Mouse (Mus musculus): Measurements from ENCODE around the gene Zfp644. TPM values are rescaled to one million over a fixed set of nuclear protein-coding genes. Genes with fewer than 3 reads are reported as not detected.
A peak's percentile ranks its signal among the peaks of the same experiment; 100 is the strongest.

Gene Zfp644
- 11.3 and 12.4 TPM in 2 replicates for polyA plus RNA-seq (2012; rRNA removed)

DNA sequence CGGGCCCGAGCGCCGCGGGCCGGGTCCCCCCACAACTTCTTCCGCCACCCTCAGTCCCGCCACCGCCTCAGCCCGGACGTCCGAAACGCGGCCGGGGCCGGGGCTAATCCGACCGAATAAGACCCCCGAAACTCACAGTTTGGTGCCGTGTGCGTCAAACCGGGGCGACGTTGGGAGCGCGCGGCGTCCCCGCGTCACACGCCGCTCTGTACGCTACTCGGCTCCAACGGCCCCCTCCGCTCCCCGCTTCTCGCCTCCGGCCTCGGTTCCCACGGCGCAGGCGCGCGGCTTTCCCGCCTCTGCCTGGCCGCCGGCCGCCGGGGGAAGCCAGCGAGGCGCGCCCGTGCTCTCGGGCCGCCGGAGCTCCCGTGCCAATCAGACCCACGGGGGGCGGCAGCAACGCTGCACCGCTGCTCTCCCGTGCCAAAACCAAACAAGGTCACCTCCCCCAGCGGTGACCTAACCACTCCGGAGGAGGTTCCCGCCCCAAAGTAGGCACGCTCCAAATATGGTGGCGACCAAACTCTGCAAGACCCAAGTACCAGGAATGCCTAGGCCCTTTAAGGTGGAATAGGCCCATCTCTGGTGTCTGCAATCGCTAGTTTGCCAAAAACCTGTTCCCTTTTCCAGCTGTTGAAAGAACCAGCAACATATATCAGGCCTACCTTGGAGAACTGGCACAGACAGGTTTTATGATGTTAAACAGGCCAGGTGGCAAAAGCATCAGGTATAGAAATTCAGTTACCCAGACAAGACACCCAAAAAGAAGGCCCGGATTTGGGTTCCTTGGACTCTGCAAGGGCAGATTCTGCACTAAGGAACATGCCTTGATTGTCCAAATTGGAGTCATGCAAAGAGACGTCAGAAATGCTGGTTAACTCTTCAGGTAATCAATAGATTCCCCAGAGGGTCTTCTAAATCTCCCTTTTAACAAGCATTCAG, at the start of gene Zfp644:
Zfp644 (minus strand) TSS at position 892 of the 942 bp plus-strand sequence.
- 2% methylated on average over 71 of the region's 71 CpGs for WGBS
- Histone ChIP-seq H3K36me3 (ENCODE audit: control insufficient read depth, insufficient read depth, low read length) (no peaks in the 10 kb centered on the region), H3K27me3 (replicated peaks; ENCODE audit: control insufficient read depth, insufficient read depth, low read length) (no peaks in the 10 kb centered on the region), H3K4me3 (ENCODE audit: insufficient read depth, low read depth, low read length) (peak within 1 kb of the TSS; percentile 75), H3K27ac (ENCODE audit: insufficient read depth, low read depth, low read length) (peak within 1 kb of the TSS; percentile 92), H3K4me1 (ENCODE audit: control insufficient read depth, insufficient read depth, low read length) (peaks cover 6% of the 10 kb centered on the region; the same call in 1 of the 2 replicates)
- peak; percentile 92 for DNase-seq
- no peak for TF ChIP-seq CTCF (conservative IDR thresholded peaks at IDR 0.05; ENCODE audit: insufficient read depth, insufficient read length, low read depth, low read length)
- no peak for TF ChIP-seq POLR2A (IDR thresholded peaks at IDR 0.05; ENCODE audit: low read depth, low read length)

DNA sequence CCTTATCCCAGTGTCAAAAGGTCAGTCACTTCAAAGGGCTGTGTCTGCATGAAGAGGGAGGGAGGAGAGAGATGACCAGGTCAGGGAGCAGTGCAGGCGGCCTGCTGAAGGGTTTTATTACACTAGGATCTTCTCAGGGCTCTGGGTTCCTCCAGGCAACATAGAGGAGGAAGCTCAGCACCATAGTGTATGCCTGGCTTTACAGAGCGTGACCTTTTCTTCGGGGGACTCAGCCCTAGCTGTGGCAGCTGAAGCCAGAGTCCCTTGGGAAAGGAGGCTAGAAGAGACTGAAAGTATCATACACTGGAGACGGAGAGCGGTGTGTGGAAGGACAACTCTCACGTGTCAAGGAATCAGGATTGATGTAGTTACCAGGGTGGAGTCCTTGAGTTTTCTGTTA, 42.6 kb upstream of the Zfp644 start:
- no peak for DNase-seq
- TF ChIP-seq CTCF (conservative IDR thresholded peaks at IDR 0.05; ENCODE audit: insufficient read depth, insufficient read length, low read depth, low read length) (no peak), POLR2A (IDR thresholded peaks at IDR 0.05; ENCODE audit: low read depth, low read length) (no peak)
- Histone ChIP-seq H3K4me1 (ENCODE audit: control insufficient read depth, insufficient read depth, low read length) (no peaks in the 10 kb centered on the region), H3K36me3 (ENCODE audit: control insufficient read depth, insufficient read depth, low read length) (no peaks in the 10 kb centered on the region), H3K27ac (ENCODE audit: insufficient read depth, low read depth, low read length) (no peak overlapping the region), H3K4me3 (ENCODE audit: insufficient read depth, low read depth, low read length) (no peak overlapping the region), H3K27me3 (replicated peaks; ENCODE audit: control insufficient read depth, insufficient read depth, low read length) (no peaks in the 10 kb centered on the region)
- 30% methylated on average over 6 of the region's 6 CpGs for WGBS

DNA sequence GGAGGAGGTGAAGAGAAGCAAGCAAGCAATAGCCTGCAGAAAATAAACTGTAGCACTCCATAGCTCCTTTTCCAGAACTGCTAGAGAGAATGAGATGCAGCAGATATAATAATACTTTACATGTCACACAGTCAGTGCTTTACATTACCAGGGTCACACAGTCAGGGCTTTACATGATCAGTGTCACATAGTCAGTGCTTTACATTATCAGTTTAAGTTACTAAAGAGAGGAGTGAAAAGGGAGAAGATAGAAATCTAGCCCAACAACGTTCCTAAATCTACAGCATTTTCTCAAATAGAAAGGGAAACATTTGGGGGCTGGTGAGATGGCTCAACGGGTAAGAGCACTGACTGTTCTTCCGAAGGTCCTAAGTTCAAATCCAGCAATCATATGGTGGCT, 26.4 kb upstream of the Zfp644 start:
- Histone ChIP-seq H3K4me3 (ENCODE audit: insufficient read depth, low read depth, low read length) (no peak overlapping the region), H3K36me3 (ENCODE audit: control insufficient read depth, insufficient read depth, low read length) (no peaks in the 10 kb centered on the region), H3K4me1 (ENCODE audit: control insufficient read depth, insufficient read depth, low read length) (no peaks in the 10 kb centered on the region), H3K27ac (ENCODE audit: insufficient read depth, low read depth, low read length) (no peak overlapping the region), H3K27me3 (replicated peaks; ENCODE audit: control insufficient read depth, insufficient read depth, low read length) (no peaks in the 10 kb centered on the region)
- 88% methylated on average over 3 of the region's 3 CpGs for WGBS
- no peak for TF ChIP-seq CTCF (conservative IDR thresholded peaks at IDR 0.05; ENCODE audit: insufficient read depth, insufficient read length, low read depth, low read length)
- no peak for TF ChIP-seq POLR2A (IDR thresholded peaks at IDR 0.05; ENCODE audit: low read depth, low read length)
- DNase-seq = no peak

DNA sequence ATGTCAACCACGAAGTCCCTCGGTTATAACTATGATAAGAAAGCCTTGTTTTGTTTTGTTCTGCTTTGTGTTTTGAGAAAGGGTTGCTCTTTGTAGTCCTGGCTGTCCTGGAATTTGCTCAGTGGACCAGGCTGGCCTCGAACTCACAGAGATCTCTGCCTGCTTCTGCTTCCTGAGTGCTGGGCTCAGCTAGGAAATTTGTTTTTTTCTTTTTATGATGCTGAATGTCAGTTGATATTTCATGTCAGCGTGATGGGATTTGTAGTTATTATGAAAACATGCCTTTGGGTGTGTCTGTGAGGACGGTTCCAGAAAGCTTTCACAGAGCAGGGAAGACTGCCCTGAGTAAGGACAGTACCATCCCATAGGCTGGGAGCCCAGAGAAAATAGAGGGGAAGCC, 25.7 kb upstream of the Zfp644 start:
- Histone ChIP-seq H3K4me1 (ENCODE audit: control insufficient read depth, insufficient read depth, low read length) (no peaks in the 10 kb centered on the region), H3K27ac (ENCODE audit: insufficient read depth, low read depth, low read length) (no peak overlapping the region), H3K36me3 (ENCODE audit: control insufficient read depth, insufficient read depth, low read length) (no peaks in the 10 kb centered on the region), H3K27me3 (replicated peaks; ENCODE audit: control insufficient read depth, insufficient read depth, low read length) (no peaks in the 10 kb centered on the region), H3K4me3 (ENCODE audit: insufficient read depth, low read depth, low read length) (no peak overlapping the region)
- no peak for DNase-seq
- 76% methylated on average over 5 of the region's 5 CpGs for WGBS
- TF ChIP-seq POLR2A (IDR thresholded peaks at IDR 0.05; ENCODE audit: low read depth, low read length) (no peak), CTCF (conservative IDR thresholded peaks at IDR 0.05; ENCODE audit: insufficient read depth, insufficient read length, low read depth, low read length) (no peak)

DNA sequence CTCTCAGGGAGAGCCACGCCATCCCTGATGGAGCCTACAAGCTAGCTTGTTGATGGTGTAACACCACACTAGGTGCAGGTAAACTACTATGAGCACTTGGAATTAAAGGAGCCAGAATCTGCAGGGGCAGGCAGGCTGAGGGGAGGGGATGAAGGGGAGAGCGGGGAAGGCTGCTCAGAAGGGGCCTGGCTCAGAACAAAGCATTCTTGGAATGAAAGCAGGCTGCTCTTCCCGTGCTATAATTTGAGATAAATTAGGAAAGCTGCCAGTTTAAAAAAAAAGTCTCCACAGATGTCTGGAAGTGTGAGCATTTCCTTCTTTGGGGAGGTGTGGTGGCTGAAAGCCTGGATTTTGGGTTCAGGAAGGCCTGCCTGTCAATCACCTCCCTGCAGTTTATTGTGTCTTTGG, 14.8 kb upstream of the Zfp644 start:
- no peak overlapping the region for H3K27ac ChIP-seq (ENCODE audit: insufficient read depth, low read depth, low read length)
- DNase-seq = peak; percentile 28
- WGBS = 62% methylated on average over 3 of the region's 3 CpGs
- TF ChIP-seq CTCF (conservative IDR thresholded peaks at IDR 0.05; ENCODE audit: insufficient read depth, insufficient read length, low read depth, low read length) = no peak
- no peak for TF ChIP-seq POLR2A (IDR thresholded peaks at IDR 0.05; ENCODE audit: low read depth, low read length)
- H3K4me3 ChIP-seq (ENCODE audit: insufficient read depth, low read depth, low read length) = no peak overlapping the region
- no peaks in the 10 kb centered on the region for H3K36me3 ChIP-seq (ENCODE audit: control insufficient read depth, insufficient read depth, low read length)
- H3K4me1 ChIP-seq (ENCODE audit: control insufficient read depth, insufficient read depth, low read length) = no peaks in the 10 kb centered on the region
- no peaks in the 10 kb centered on the region for H3K27me3 ChIP-seq (replicated peaks; ENCODE audit: control insufficient read depth, insufficient read depth, low read length)

DNA sequence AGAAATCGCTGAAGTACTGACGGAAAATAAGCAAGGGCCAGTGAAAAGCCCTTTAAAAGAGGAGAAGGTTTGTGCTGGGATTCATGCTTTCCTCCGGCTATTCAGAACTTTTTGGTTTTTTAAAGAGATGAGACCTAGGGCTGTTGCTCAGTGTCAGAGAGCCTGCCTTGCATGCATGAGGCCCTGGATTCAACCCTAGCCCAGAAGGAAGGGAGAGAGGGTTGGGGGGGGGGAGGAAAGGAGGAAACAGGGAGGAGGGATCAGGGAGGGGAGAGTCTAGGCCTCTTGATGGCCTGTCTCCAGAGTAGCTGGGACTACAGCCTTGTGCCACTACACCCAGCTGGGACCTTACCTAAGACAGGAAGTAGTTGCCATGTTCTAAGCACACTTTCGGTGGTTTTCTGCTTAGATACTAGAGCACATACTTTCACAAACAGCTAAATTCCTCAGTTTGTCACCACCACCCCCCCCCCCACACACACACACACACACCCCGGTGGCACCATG, 14.2 kb upstream of the Zfp644 start:
- no peaks in the 10 kb centered on the region for H3K4me1 ChIP-seq (ENCODE audit: control insufficient read depth, insufficient read depth, low read length)
- DNase-seq = no peak
- WGBS = 74% methylated on average over 5 of the region's 5 CpGs
- no peaks in the 10 kb centered on the region for H3K27me3 ChIP-seq (replicated peaks; ENCODE audit: control insufficient read depth, insufficient read depth, low read length)
- H3K36me3 ChIP-seq (ENCODE audit: control insufficient read depth, insufficient read depth, low read length) = no peaks in the 10 kb centered on the region
- H3K4me3 ChIP-seq (ENCODE audit: insufficient read depth, low read depth, low read length) = no peak overlapping the region
- H3K27ac ChIP-seq (ENCODE audit: insufficient read depth, low read depth, low read length) = no peak overlapping the region
- no peak for TF ChIP-seq CTCF (conservative IDR thresholded peaks at IDR 0.05; ENCODE audit: insufficient read depth, insufficient read length, low read depth, low read length)
- no peak for TF ChIP-seq POLR2A (IDR thresholded peaks at IDR 0.05; ENCODE audit: low read depth, low read length)

DNA sequence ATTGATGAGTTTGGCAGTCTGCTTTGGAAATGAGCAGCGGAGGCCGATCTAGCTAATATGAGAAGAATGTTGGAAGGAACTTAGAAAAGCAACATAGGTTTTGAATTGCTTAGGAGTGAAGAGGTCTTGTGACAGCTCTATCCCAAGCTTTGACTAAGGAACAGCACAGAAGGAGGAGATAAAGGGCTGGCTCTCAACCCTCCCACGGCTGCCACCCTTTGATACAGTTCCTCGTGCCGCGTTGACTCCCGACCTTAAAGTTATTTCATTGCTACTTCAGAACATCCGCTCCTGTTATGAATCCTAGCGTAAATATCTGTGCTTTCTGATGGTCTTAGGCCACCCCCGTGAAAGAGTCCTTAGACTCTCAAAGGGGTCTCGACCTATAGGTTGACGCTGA, 13.5 kb upstream of the Zfp644 start:
- H3K36me3 ChIP-seq (ENCODE audit: control insufficient read depth, insufficient read depth, low read length) = no peaks in the 10 kb centered on the region
- H3K27me3 ChIP-seq (replicated peaks; ENCODE audit: control insufficient read depth, insufficient read depth, low read length) = no peaks in the 10 kb centered on the region
- H3K27ac ChIP-seq (ENCODE audit: insufficient read depth, low read depth, low read length) = no peak overlapping the region
- DNase-seq = no peak
- TF ChIP-seq POLR2A (IDR thresholded peaks at IDR 0.05; ENCODE audit: low read depth, low read length) = no peak
- no peak for TF ChIP-seq CTCF (conservative IDR thresholded peaks at IDR 0.05; ENCODE audit: insufficient read depth, insufficient read length, low read depth, low read length)
- no peaks in the 10 kb centered on the region for H3K4me1 ChIP-seq (ENCODE audit: control insufficient read depth, insufficient read depth, low read length)
- WGBS = 62% methylated on average over 12 of the region's 12 CpGs
- no peak overlapping the region for H3K4me3 ChIP-seq (ENCODE audit: insufficient read depth, low read depth, low read length)

All from kidney, adult 2 months (tissue).